Mouse (Mus musculus): ENCODE results near the gene Rasal2.

GRCm38 (mm10) chr1:157457789-157458188, 45.4 kb upstream of the Rasal2 start:
- no peak for TF ChIP-seq EP300 (IDR thresholded peaks at IDR 0.05; ENCODE audit: insufficient read depth, low read depth, low read length)
- TF ChIP-seq POLR2A (IDR thresholded peaks at IDR 0.05; ENCODE audit: insufficient read depth, low read depth, low read length) = no peak

Measured in heart, adult 2 months (tissue).